Mouse (Mus musculus) erythroblast, embryonic 14.5 days (primary cell): ENCODE results near the gene Lrrc4.

Experiments used
- GATA1 ChIP-seq: IDR thresholded peaks from 2 replicates; pipeline ENCODE4 v1.6.1; 2012; ENCODE audit warnings: low read length, inconsistent platforms, mixed read lengths
- TAL1 ChIP-seq: IDR thresholded peaks from 3 replicates; pipeline ENCODE4 v1.6.1; 2012; ENCODE audit warnings: low read length, inconsistent platforms, mixed read lengths

DNA sequence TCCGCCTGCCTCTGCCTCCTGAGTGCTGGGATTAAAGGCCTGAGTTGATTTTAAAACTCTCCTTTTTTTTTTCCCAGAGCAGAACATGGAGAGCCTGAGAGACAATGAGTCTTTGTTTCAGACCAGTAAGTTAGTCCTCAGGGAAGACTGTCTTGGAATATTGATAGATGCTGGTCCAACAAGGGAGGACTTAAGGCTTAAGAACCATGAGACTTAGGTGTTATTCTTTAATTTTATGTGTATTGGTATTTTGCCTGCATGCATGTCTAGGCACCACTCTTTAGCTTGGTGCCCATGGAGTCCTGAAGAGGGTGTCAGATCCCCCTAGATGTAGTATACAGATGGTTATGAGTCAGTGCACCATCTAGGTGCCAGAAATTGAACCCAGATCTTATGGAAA is 156.9 kb downstream of the Lrrc4 start:
- TF ChIP-seq GATA1 (no peak), TAL1 (no peak)
